Mouse (Mus musculus): ENCODE measurements around the gene Dgkd.

GRCm38 (mm10) chr1:87933051-87933450 lies 80.0 kb downstream of the Dgkd start:
- no peak for TF ChIP-seq E2F4 (IDR thresholded peaks at IDR 0.05; ENCODE audit: borderline replicate concordance, low read depth, low read length)
- TF ChIP-seq POLR2AphosphoS5 (IDR thresholded peaks at IDR 0.05; ENCODE audit: borderline replicate concordance, low read depth, low read length) = no peak
- TF ChIP-seq CTCF (IDR thresholded peaks at IDR 0.05 in 2 of 3, conservative IDR thresholded peaks at IDR 0.05 in 1 of 3; ENCODE audit: control insufficient read depth in 1 of 3, insufficient read depth in 1 of 3, low read depth in 2 of 3, low read length in 3 of 3, poor library complexity in 1 of 3, severe bottlenecking in 1 of 3) = no peak
- TF ChIP-seq TBP (IDR thresholded peaks at IDR 0.05; ENCODE audit: low read depth, low read length) = no peak
- no peak for TF ChIP-seq UBTF (IDR thresholded peaks at IDR 0.05; ENCODE audit: borderline replicate concordance, insufficient read depth, low read depth, low read length)
- no peak for TF ChIP-seq MAZ (IDR thresholded peaks at IDR 0.05; ENCODE audit: low read depth, low read length)
- no peak for TF ChIP-seq ZKSCAN1 (IDR thresholded peaks at IDR 0.05; ENCODE audit: low read depth, low read length)
- no peak for TF ChIP-seq EP300 (IDR thresholded peaks at IDR 0.05; ENCODE audit: low read depth in 1 of 2, low read length in 2 of 2)
- no peak for TF ChIP-seq RCOR1 (IDR thresholded peaks at IDR 0.05; ENCODE audit: low read depth, low read length)
- TF ChIP-seq TAL1 (IDR thresholded peaks at IDR 0.05; ENCODE audit: low read length) = no peak

Data from MEL (cell line).